Mouse (Mus musculus) neural tube, embryonic 11.5 days (tissue): ENCODE measurements around the gene Abca7. TPM values are rescaled to one million over a fixed set of nuclear protein-coding genes. Genes with fewer than 3 reads are reported as not detected.

ENCODE experiments used
- ATAC-seq: fragments of 200-750 bp; cut with Nextera tagmentation; 2 replicates; pipeline ENCODE4 v1.8.0; 2017; ENCODE audit warnings: moderate number of reproducible peaks, mild to moderate bottlenecking, moderate TSS enrichment, moderate library complexity; ENCODE audit not compliant: insufficient read depth, low FRiP score, low TSS enrichment
- DNase-seq: peaks from one replicate; pipeline ENCODE4 v3.0.0-alpha.2; 2015; ENCODE audit warnings: low spot score
- H3K27ac ChIP-seq: fragments of 300-500 bp; sonication (generic); 2 replicates; pipeline ENCODE4 v1.5.1; 2014; ENCODE audit warnings: low read depth, mild to moderate bottlenecking, low read length
- H3K27me3 ChIP-seq: fragments of 300-500 bp; sonication (generic); 2 replicates; pipeline ENCODE4 v1.6.1; 2014; ENCODE audit warnings: mild to moderate bottlenecking, low read length, mixed read lengths; ENCODE audit not compliant: control insufficient read depth, insufficient read depth
- H3K36me3 ChIP-seq: fragments of 300-500 bp; sonication (generic); 2 replicates; pipeline ENCODE4 v1.6.1; 2014; ENCODE audit warnings: mild to moderate bottlenecking, low read length, moderate library complexity, mixed read lengths; ENCODE audit not compliant: control insufficient read depth, insufficient read depth
- H3K4me1 ChIP-seq: fragments of 300-500 bp; sonication (generic); 2 replicates; pipeline ENCODE4 v1.6.1; 2014; ENCODE audit warnings: low read length, mixed read lengths; ENCODE audit not compliant: control insufficient read depth, insufficient read depth
- H3K4me2 ChIP-seq: fragments of 300-500 bp; sonication (generic); 2 replicates; pipeline ENCODE4 v1.6.1; 2014; ENCODE audit warnings: low read depth, mild to moderate bottlenecking, moderate library complexity
- H3K4me3 ChIP-seq: fragments of 300-500 bp; sonication (generic); 2 replicates; pipeline ENCODE4 v1.5.1; 2014; ENCODE audit warnings: low read depth, low read length
- H3K9ac ChIP-seq: fragments of 300-500 bp; sonication (generic); 2 replicates; pipeline ENCODE4 v1.6.1; 2014; ENCODE audit warnings: mild to moderate bottlenecking, low read length
- H3K9me3 ChIP-seq: fragments of 300-500 bp; sonication (generic); 2 replicates; pipeline ENCODE4 v1.6.1; 2016; ENCODE audit warnings: low read length; ENCODE audit not compliant: control insufficient read depth
- WGBS: fragments of 180-500 bp; shearing (Covaris S2); extraction: QIAGEN DNeasy Blood & Tissue Kit; methylation state at CpG from one replicate; pipeline ENCODE4 v1.1.7; 2014; 5-methylcytosine and 5-hydroxymethylcytosine counted together
- polyA plus RNA-seq: library from polyadenylated mRNA; unstranded; fragments of >200 nt; fragmentation: Nextera tagmentation; extraction: Ambion mirVana; gene quantifications from 2 replicates; pipeline ENCODE4 v1.2.1, GENCODE M21; 2014

Gene Abca7
- polyA plus RNA-seq, 1 experiment from 2014 or later: 7.0 TPM

GRCm38 (mm10) chr10:80018739-80019297 is 22.5 kb downstream of the Abca7 start:
- DNase-seq: no peak
- WGBS: 12% methylated on average over 12 of the region's 15 CpGs
- peak overlapping the region; percentile 14; the same call in 1 of the 2 replicates for H3K9ac ChIP-seq
- H3K27ac ChIP-seq: no peak overlapping the region
- H3K36me3 ChIP-seq: no peaks in the 10 kb centered on the region
- H3K4me3 ChIP-seq: no peak overlapping the region
- H3K4me2 ChIP-seq: peak overlapping the region; percentile 15; the same call in 1 of the 2 replicates
- peaks cover 3% of the 10 kb centered on the region; the same call in 1 of the 2 replicates for H3K4me1 ChIP-seq
- no peaks in the 10 kb centered on the region for H3K9me3 ChIP-seq
- ATAC-seq: no peak
- peaks cover 28% of the 10 kb centered on the region for H3K27me3 ChIP-seq

- Histone ChIP-seq H3K9ac (peak overlapping the region; percentile 50), H3K4me3 (peak overlapping the region; percentile 21), H3K27me3 (peaks cover 20% of the 10 kb centered on the region), H3K27ac (no peak overlapping the region), H3K9me3 (no peaks in the 10 kb centered on the region), H3K4me1 (peaks cover 3% of the 10 kb centered on the region; the same call in 1 of the 2 replicates), H3K36me3 (no peaks in the 10 kb centered on the region), H3K4me2 (peak overlapping the region; percentile 15)
- ATAC-seq (no peak), DNase-seq (peak; percentile 52)
- WGBS: 4% methylated on average over 20 of the region's 20 CpGs
These were observed 23.3 kb downstream of the Abca7 start for GRCm38 (mm10) chr10:80019471-80020131.

- no peaks in the 10 kb centered on the region for H3K36me3 ChIP-seq
- no peaks in the 10 kb centered on the region for H3K9me3 ChIP-seq
- no peak overlapping the region for H3K27ac ChIP-seq
- ATAC-seq (no peak), DNase-seq (no peak)
- peaks cover 3% of the 10 kb centered on the region; the same call in 1 of the 2 replicates for H3K4me1 ChIP-seq
- H3K4me3 ChIP-seq: peak overlapping the region; percentile 21; the same call in 1 of the 2 replicates
- 24% methylated on average over 11 of the region's 11 CpGs for WGBS
- H3K27me3 ChIP-seq: peaks cover 15% of the 10 kb centered on the region
- peak overlapping the region; percentile 15 for H3K4me2 ChIP-seq
- H3K9ac ChIP-seq: no peak overlapping the region
These were observed 23.9 kb downstream of the Abca7 start for GRCm38 (mm10) chr10:80020191-80020590.

- H3K4me3 ChIP-seq: no peak overlapping the region
- DNase-seq: no peak
- no peak overlapping the region; the same call in 1 of the 2 replicates for H3K4me2 ChIP-seq
- H3K9me3 ChIP-seq: no peaks in the 10 kb centered on the region
- WGBS: 87% methylated on average over 18 of the region's 18 CpGs
- H3K36me3 ChIP-seq: no peaks in the 10 kb centered on the region
- H3K4me1 ChIP-seq: peaks cover 3% of the 10 kb centered on the region; the same call in 1 of the 2 replicates
- no peak overlapping the region for H3K27ac ChIP-seq
- ATAC-seq: no peak
- H3K9ac ChIP-seq: no peak overlapping the region
- peaks cover 9% of the 10 kb centered on the region for H3K27me3 ChIP-seq
These were observed 24.5 kb downstream of the Abca7 start for GRCm38 (mm10) chr10:80020603-80021319.

GRCm38 (mm10) chr10:80021320-80021641 is 25.0 kb downstream of the Abca7 start:
- WGBS: 90% methylated on average over 12 of the region's 13 CpGs
- DNase-seq (no peak), ATAC-seq (no peak)
- Histone ChIP-seq H3K9ac (no peak overlapping the region), H3K36me3 (no peaks in the 10 kb centered on the region), H3K9me3 (no peaks in the 10 kb centered on the region), H3K4me3 (no peak overlapping the region), H3K4me1 (peaks cover 3% of the 10 kb centered on the region; the same call in 1 of the 2 replicates), H3K4me2 (no peak overlapping the region), H3K27ac (no peak overlapping the region), H3K27me3 (peaks cover 7% of the 10 kb centered on the region; the same call in 1 of the 2 replicates)

- DNase-seq (no peak), ATAC-seq (no peak)
- Histone ChIP-seq H3K9me3 (no peaks in the 10 kb centered on the region), H3K4me3 (no peak overlapping the region), H3K9ac (no peak overlapping the region), H3K4me2 (no peak overlapping the region), H3K4me1 (peaks cover 3% of the 10 kb centered on the region; the same call in 1 of the 2 replicates), H3K27me3 (peaks cover 7% of the 10 kb centered on the region; the same call in 1 of the 2 replicates), H3K27ac (no peak overlapping the region), H3K36me3 (no peaks in the 10 kb centered on the region)
- WGBS: 92% methylated on average over 12 of the region's 12 CpGs
These were observed 25.9 kb downstream of the Abca7 start for GRCm38 (mm10) chr10:80022164-80022563.

GRCm38 (mm10) chr10:80022806-80023205 is 26.5 kb downstream of the Abca7 start:
- no peak overlapping the region for H3K4me2 ChIP-seq
- DNase-seq (no peak), ATAC-seq (no peak)
- WGBS: 93% methylated on average over 8 of the region's 8 CpGs
- H3K4me1 ChIP-seq: peaks cover 3% of the 10 kb centered on the region; the same call in 1 of the 2 replicates
- no peak overlapping the region for H3K9ac ChIP-seq
- H3K9me3 ChIP-seq: no peaks in the 10 kb centered on the region
- H3K27ac ChIP-seq: no peak overlapping the region
- peaks cover 7% of the 10 kb centered on the region; the same call in 1 of the 2 replicates for H3K27me3 ChIP-seq
- no peak overlapping the region for H3K4me3 ChIP-seq
- no peaks in the 10 kb centered on the region for H3K36me3 ChIP-seq

GRCm38 (mm10) chr10:80023758-80024157 is 27.5 kb downstream of the Abca7 start:
- no peak overlapping the region for H3K4me3 ChIP-seq
- H3K27me3 ChIP-seq: peaks cover 7% of the 10 kb centered on the region; the same call in 1 of the 2 replicates
- no peaks in the 10 kb centered on the region for H3K36me3 ChIP-seq
- DNase-seq (no peak), ATAC-seq (no peak)
- H3K4me1 ChIP-seq: peaks cover 3% of the 10 kb centered on the region; the same call in 1 of the 2 replicates
- H3K4me2 ChIP-seq: no peak overlapping the region
- H3K9ac ChIP-seq: no peak overlapping the region
- 88% methylated on average over 5 of the region's 5 CpGs for WGBS
- no peaks in the 10 kb centered on the region for H3K9me3 ChIP-seq
- H3K27ac ChIP-seq: no peak overlapping the region
